25 mouse cellular contexts compared by ENCODE assay signal in genomic region chr10:4038576-4038975, GRCm38 (mm10).
DNase-seq lines count a peak whose midpoint lies in the region; ATAC-seq and TF ChIP-seq lines count a peak whose summit lies in the region.
"Had no signal": no experiment of that assay in that cellular context is flagged by ENCODE, and none has a peak within 500 bp of the region (broad histone marks: within the 10 kb centered on the region; RNA-seq: fewer than 3 reads in every experiment).

No protein-coding gene starts in this region.

- no peaks in the 10 kb centered on the region for H3K4me1 ChIP-seq in heart, embryonic 10.5 days
- H3K4me1 ChIP-seq in kidney, embryonic 16.5 days (ENCODE audit: insufficient read depth, low read length) = peaks cover 9% of the 10 kb centered on the region; the same call in 1 of the 2 replicates
- 0 out of 2 replicates have a peak, but pooled peaks cover 6% of the 10 kb centered on the region for H3K4me1 ChIP-seq in embryonic facial prominence, embryonic 15.5 days
- H3K4me1 ChIP-seq in embryonic fibroblast, embryonic 13.5 days (ENCODE audit: control insufficient read depth, insufficient read depth, low read length) = no peaks in the 10 kb centered on the region
- H3K4me1 ChIP-seq: forebrain, embryonic 10.5 days; forebrain, embryonic 13.5 days; heart, embryonic 12.5 days; heart, embryonic 15.5 days; hindbrain, embryonic 12.5 days; hindbrain, embryonic 15.5 days had no signal

- 95% methylated on average over 11 of the region's 11 CpGs for WGBS in heart, embryonic 10.5 days
- 47% methylated on average over 11 of the region's 11 CpGs for WGBS in kidney, embryonic 16.5 days
- WGBS in embryonic facial prominence, embryonic 15.5 days = 61% methylated on average over 11 of the region's 11 CpGs

- no peak for TF ChIP-seq POLR2A in embryonic fibroblast, embryonic 13.5 days (IDR thresholded peaks at IDR 0.05; ENCODE audit: low read depth, low read length)

- H3K27ac ChIP-seq in heart, embryonic 10.5 days = no peak overlapping the region
- H3K27ac ChIP-seq in kidney, embryonic 16.5 days (ENCODE audit: low read length) = peak overlapping the region; percentile 40; the same call in 1 of the 2 replicates
- peak overlapping the region; percentile 44 for H3K27ac ChIP-seq in embryonic facial prominence, embryonic 15.5 days (replicated peaks)
- peak overlapping the region; percentile 11; the same call in 1 of the 2 replicates for H3K27ac ChIP-seq in embryonic fibroblast, embryonic 13.5 days (ENCODE audit: insufficient read depth, low read length)
- H3K27ac ChIP-seq: embryonic facial prominence, embryonic 13.5 days; forebrain, embryonic 10.5 days; forebrain, embryonic 13.5 days; heart, embryonic 15.5 days; hindbrain, embryonic 12.5 days; hindbrain, embryonic 15.5 days had no signal

- intact Hi-C loops in heart, postnatal 10 days (cut with DNase I) = no loop called here

- no peaks in the 10 kb centered on the region for H3K27me3 ChIP-seq in heart, embryonic 10.5 days (ENCODE audit: insufficient read depth, poor library complexity, severe bottlenecking)
- no peaks in the 10 kb centered on the region for H3K27me3 ChIP-seq in kidney, embryonic 16.5 days (ENCODE audit: insufficient read depth, low read length)
- no peaks in the 10 kb centered on the region for H3K27me3 ChIP-seq in embryonic facial prominence, embryonic 15.5 days
- H3K27me3 ChIP-seq: embryonic facial prominence, embryonic 13.5 days; forebrain, embryonic 13.5 days; heart, embryonic 12.5 days; heart, embryonic 15.5 days; hindbrain, embryonic 12.5 days; hindbrain, embryonic 15.5 days had no signal

- ATAC-seq in kidney, embryonic 16.5 days (ENCODE audit: low FRiP score, low TSS enrichment) = no peak
- no peak for ATAC-seq in embryonic facial prominence, embryonic 15.5 days (ENCODE audit: insufficient number of reproducible peaks, low FRiP score, low TSS enrichment, low read depth)
- no peak for ATAC-seq in erythroblast, adult 5-6 weeks (replicated peaks; ENCODE audit: low FRiP score, poor library complexity, severe bottlenecking)
- ATAC-seq: CD4-positive, CD25-positive, alpha-beta regulatory T cell, adult 4 months; forebrain, embryonic 13.5 days; forebrain, embryonic 16.5 days had no signal

- no peak overlapping the region for H3K9ac ChIP-seq in kidney, embryonic 16.5 days (replicated peaks; ENCODE audit: low read length)
- no peak overlapping the region for H3K9ac ChIP-seq in embryonic facial prominence, embryonic 15.5 days
- H3K9ac ChIP-seq: embryonic facial prominence, embryonic 13.5 days; forebrain, embryonic 13.5 days; heart, embryonic 12.5 days; heart, embryonic 15.5 days; hindbrain, embryonic 12.5 days; hindbrain, embryonic 15.5 days had no signal

- peak; percentile 35 for DNase-seq in heart, embryonic 10.5 days (ENCODE audit: low spot score)
- DNase-seq in heart, postnatal 10 days = no peak
- no peak for DNase-seq in kidney, adult 18-20 months
- DNase-seq: adrenal gland, adult 2 months; adrenal gland, postnatal 14 days; cerebellum, adult 11 months; cerebellum, adult 2 months; cerebellum, adult 9-11 months; cerebellum, postnatal 25 days; gastrocnemius, postnatal 10 days; gastrocnemius, postnatal 36 days; heart, postnatal 14 days had no signal

- no peak for TF ChIP-seq CTCF in embryonic fibroblast, embryonic 13.5 days (IDR thresholded peaks at IDR 0.05; ENCODE audit: borderline replicate concordance, insufficient read depth, low read length)

- no peaks in the 10 kb centered on the region for H3K9me3 ChIP-seq in heart, embryonic 10.5 days
- no peaks in the 10 kb centered on the region for H3K9me3 ChIP-seq in kidney, embryonic 16.5 days (ENCODE audit: low read length)
- H3K9me3 ChIP-seq in embryonic facial prominence, embryonic 15.5 days (replicated peaks) = no peaks in the 10 kb centered on the region
- H3K9me3 ChIP-seq: embryonic facial prominence, embryonic 13.5 days; forebrain, embryonic 10.5 days; forebrain, embryonic 13.5 days; heart, embryonic 12.5 days; heart, embryonic 15.5 days; hindbrain, embryonic 12.5 days; hindbrain, embryonic 15.5 days had no signal

- no peak overlapping the region for H3K4me2 ChIP-seq in kidney, embryonic 16.5 days (replicated peaks; ENCODE audit: low read depth, low read length)
- no peak overlapping the region for H3K4me2 ChIP-seq in embryonic facial prominence, embryonic 15.5 days (replicated peaks)
- H3K4me2 ChIP-seq: embryonic facial prominence, embryonic 13.5 days; forebrain, embryonic 13.5 days; heart, embryonic 12.5 days; heart, embryonic 15.5 days; hindbrain, embryonic 12.5 days; hindbrain, embryonic 15.5 days had no signal

- no peak overlapping the region for H3K4me3 ChIP-seq in heart, embryonic 10.5 days
- H3K4me3 ChIP-seq in kidney, embryonic 16.5 days (ENCODE audit: low read length) = no peak overlapping the region
- no peak overlapping the region for H3K4me3 ChIP-seq in embryonic facial prominence, embryonic 15.5 days (replicated peaks)
- H3K4me3 ChIP-seq in embryonic fibroblast, embryonic 13.5 days (ENCODE audit: insufficient read depth, low read length) = no peak overlapping the region
- H3K4me3 ChIP-seq: embryonic facial prominence, embryonic 13.5 days; forebrain, embryonic 10.5 days; forebrain, embryonic 13.5 days; heart, embryonic 12.5 days; heart, embryonic 15.5 days; hindbrain, embryonic 12.5 days; hindbrain, embryonic 15.5 days had no signal

- H3K36me3 ChIP-seq in heart, embryonic 10.5 days = peaks cover 37% of the 10 kb centered on the region
- peaks cover 6% of the 10 kb centered on the region for H3K36me3 ChIP-seq in kidney, embryonic 16.5 days (ENCODE audit: insufficient read depth, low read length)
- no peaks in the 10 kb centered on the region for H3K36me3 ChIP-seq in embryonic facial prominence, embryonic 15.5 days
- H3K36me3 ChIP-seq: heart, embryonic 15.5 days; hindbrain, embryonic 12.5 days; hindbrain, embryonic 15.5 days had no signal
